Mouse (Mus musculus) G1E (cell line): ENCODE results near the gene D17Wsu92e.

Experiments used
- CTCF ChIP-seq: IDR thresholded peaks from 2 replicates; pipeline ENCODE4 v1.5.1; 2012; ENCODE audit warnings: low read depth, low read length, inconsistent platforms, mixed read lengths
- GATA1 ChIP-seq: IDR thresholded peaks from 2 replicates; pipeline ENCODE4 v1.6.1; 2012; ENCODE audit warnings: borderline replicate concordance, low read length, inconsistent platforms, mixed read lengths
- GATA2 ChIP-seq: IDR thresholded peaks from 2 replicates; pipeline ENCODE4 v1.6.1; 2012; ENCODE audit warnings: low read depth, low read length, inconsistent platforms, borderline replicate concordance
- POLR2AphosphoS5 ChIP-seq: IDR thresholded peaks from 2 replicates; pipeline ENCODE4 v1.6.1; 2012; ENCODE audit warnings: low read depth, low read length, inconsistent platforms; ENCODE audit not compliant: insufficient replicate concordance
- TAL1 ChIP-seq: conservative IDR thresholded peaks from 2 replicates; pipeline ENCODE4 v1.6.1; 2012; ENCODE audit warnings: low read depth, low read length, inconsistent platforms, mixed read lengths

DNA sequence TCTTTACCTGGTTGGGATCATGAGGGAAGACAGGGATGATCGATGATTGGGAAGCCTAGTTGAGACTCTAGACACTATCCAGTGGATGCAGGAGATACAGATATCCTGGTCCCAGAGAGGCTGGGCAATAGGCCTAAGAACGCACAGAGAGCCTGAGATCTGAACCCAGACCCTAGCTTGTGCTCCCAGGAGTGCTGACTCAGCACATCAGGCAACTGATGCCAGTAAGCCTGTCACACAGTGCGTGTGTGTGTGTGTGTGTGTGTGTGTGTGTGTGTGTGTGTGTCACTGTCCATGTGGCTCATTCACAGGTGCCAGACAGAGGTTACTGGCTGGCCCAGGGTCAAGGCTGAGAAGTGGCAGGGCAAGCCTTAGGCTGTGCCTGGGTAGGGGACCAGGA, 87.8 kb downstream of the D17Wsu92e start:
- TF ChIP-seq POLR2AphosphoS5 (no peak), TAL1 (no peak), CTCF (no peak), GATA1 (no peak), GATA2 (no peak)
